Mouse (Mus musculus): ENCODE measurements at regions not wholly inside any gene's neighbourhood (a gene's known extent, or its start where the extent isn't known, plus 50 kb on each side); places are given as distances from the start of the nearest gene placed in this dataset.
A peak's percentile ranks its signal among the peaks of the same experiment; 100 is the strongest.
"Not testable (repeated sequence)": the region's sequence is repeated elsewhere in the genome, so short reads cannot be mapped to it uniquely, and the experiment has no call there.

DNA sequence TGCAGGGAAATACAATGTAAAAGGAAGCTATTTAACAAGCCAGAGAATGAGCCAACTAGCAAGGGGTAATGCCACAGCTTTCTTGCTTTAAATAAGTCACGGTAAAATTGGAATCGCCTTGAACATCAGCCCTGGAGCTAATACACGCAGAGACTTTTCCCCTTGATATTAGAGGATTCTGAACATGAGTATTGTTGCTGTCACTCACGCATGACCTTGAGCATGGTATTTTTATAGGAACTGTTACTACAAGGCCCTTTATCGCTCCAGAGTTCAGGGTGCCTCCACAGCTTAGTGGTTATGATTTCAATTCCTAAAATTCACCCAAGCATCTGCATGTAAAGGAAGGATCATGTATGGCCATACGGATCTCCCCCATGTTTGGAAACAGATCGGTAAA is 161.7 kb downstream of the Vegfc start:
- not testable (repeated sequence) for DNase-seq (ENCODE audit: low spot score in 2 of 2)

GRCm38 (mm10) chr8:54255434-54255833 is 178.0 kb downstream of the Vegfc start:
- DNase-seq (ENCODE audit: low spot score in 2 of 2): no peak

DNA sequence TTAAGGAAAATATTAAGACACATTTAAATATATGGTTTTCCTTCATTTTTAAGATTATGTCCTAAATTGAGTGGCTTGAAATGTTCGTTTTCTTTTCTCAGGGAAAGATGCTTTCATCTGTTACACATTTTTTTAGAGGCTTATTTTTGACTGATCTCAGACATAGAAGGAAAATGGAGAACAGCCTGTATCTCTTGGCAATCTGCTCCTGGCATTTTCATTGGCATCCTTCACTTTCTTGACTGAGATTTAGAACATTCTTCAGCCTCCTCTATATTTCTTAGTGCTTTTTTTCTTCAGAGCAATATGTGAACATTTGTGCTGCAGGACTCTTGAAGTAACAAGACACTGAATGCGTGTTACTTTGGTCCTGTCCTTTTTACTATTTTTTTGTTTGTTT is 192.7 kb downstream of the Vegfc start:
- peak; percentile 23 to 36 for DNase-seq (ENCODE audit: low spot score in 2 of 2)

- no peak for DNase-seq (ENCODE audit: low spot score in 2 of 2)
These were observed 195.7 kb downstream of the Vegfc start for GRCm38 (mm10) chr8:54273080-54273479.

GRCm38 (mm10) chr8:54275487-54275886 is 198.1 kb downstream of the Vegfc start:
- DNase-seq (ENCODE audit: low spot score in 2 of 2): no peak
